Mouse (Mus musculus) forebrain, embryonic 16.5 days (tissue): ENCODE results near the gene Eif4g1. TPM values are rescaled to one million over a fixed set of nuclear protein-coding genes. Genes with fewer than 3 reads are reported as not detected.
A peak's percentile ranks its signal among the peaks of the same experiment; 100 is the strongest.

Source experiments
- ATAC-seq: fragments of 200-750 bp; cut with Nextera tagmentation; 2 replicates; pipeline ENCODE4 v1.8.0; 2017; ENCODE audit warnings: mild to moderate bottlenecking, moderate library complexity
- H3K27ac ChIP-seq: fragments of 300-500 bp; sonication (generic); 2 replicates; pipeline ENCODE4 v1.5.1; 2014; ENCODE audit warnings: low read length, control low read depth
- H3K27me3 ChIP-seq: fragments of 300-500 bp; sonication (generic); replicated peaks from 2 replicates; pipeline ENCODE4 v1.6.1; 2014; ENCODE audit warnings: low read length; ENCODE audit not compliant: control insufficient read depth, insufficient read depth
- H3K36me3 ChIP-seq: fragments of 300-500 bp; sonication (generic); 2 replicates; pipeline ENCODE4 v1.6.1; 2014; ENCODE audit not compliant: control insufficient read depth, insufficient read depth
- H3K4me1 ChIP-seq: fragments of 300-500 bp; sonication (generic); replicated peaks from 2 replicates; pipeline ENCODE4 v1.6.1; 2014; ENCODE audit warnings: low read length; ENCODE audit not compliant: control insufficient read depth, insufficient read depth
- H3K4me2 ChIP-seq: fragments of 300-500 bp; sonication (generic); 2 replicates; pipeline ENCODE4 v1.6.1; 2014; ENCODE audit warnings: mild to moderate bottlenecking, low read length, control low read depth
- H3K4me3 ChIP-seq: fragments of 300-500 bp; sonication (generic); replicated peaks from 2 replicates; pipeline ENCODE4 v1.5.1; 2014; ENCODE audit warnings: mild to moderate bottlenecking, low read length, control low read depth
- H3K9ac ChIP-seq: fragments of 300-500 bp; sonication (generic); replicated peaks from 2 replicates; pipeline ENCODE4 v1.6.1; 2014; ENCODE audit warnings: low read depth, low read length, control low read depth
- H3K9me3 ChIP-seq: fragments of 300-500 bp; sonication (generic); 2 replicates; pipeline ENCODE4 v1.6.1; 2016; ENCODE audit warnings: low read length; ENCODE audit not compliant: control insufficient read depth
- WGBS: fragments of 180-500 bp; shearing (Covaris S2); extraction: QIAGEN DNeasy Blood & Tissue Kit; methylation state at CpG from one replicate; pipeline ENCODE4 v1.1.7; 2014; 5-methylcytosine and 5-hydroxymethylcytosine counted together
- polyA plus RNA-seq: library from polyadenylated mRNA; unstranded; fragments of >200 nt; fragmentation: Nextera tagmentation; extraction: Ambion mirVana; gene quantifications from 2 replicates; pipeline ENCODE4 v1.2.1, GENCODE M21; 2015

The Eif4g1 gene
- polyA plus RNA-seq, 1 experiment from 2014 or later, result 142 TPM

- H3K4me1 ChIP-seq, result peaks cover 15% of the 10 kb centered on the region
- H3K36me3 ChIP-seq, result no peaks in the 10 kb centered on the region
- no peak for ATAC-seq
- H3K4me2 ChIP-seq, result no peak overlapping the region
- 44% methylated on average over 5 of the region's 5 CpGs for WGBS
- no peaks in the 10 kb centered on the region for H3K9me3 ChIP-seq
- H3K27me3 ChIP-seq, result peaks cover 15% of the 10 kb centered on the region
- no peak overlapping the region for H3K4me3 ChIP-seq
- no peak overlapping the region for H3K27ac ChIP-seq
- H3K9ac ChIP-seq, result no peak overlapping the region
These were observed 62.2 kb downstream of the Eif4g1 start for GRCm38 (mm10) chr16:20730293-20730711.

GRCm38 (mm10) chr16:20731688-20732087, 63.6 kb downstream of the Eif4g1 start:
- Histone ChIP-seq H3K36me3 (no peaks in the 10 kb centered on the region), H3K27me3 (peaks cover 17% of the 10 kb centered on the region), H3K4me3 (no peak overlapping the region), H3K9ac (no peak overlapping the region), H3K27ac (no peak overlapping the region), H3K4me1 (peaks cover 15% of the 10 kb centered on the region), H3K9me3 (no peaks in the 10 kb centered on the region), H3K4me2 (no peak overlapping the region)
- 48% methylated on average over 5 of the region's 5 CpGs for WGBS
- ATAC-seq, result no peak; the same call in 1 of the 2 replicates

- H3K36me3 ChIP-seq, result no peaks in the 10 kb centered on the region
- peak overlapping the region; percentile 70 for H3K9ac ChIP-seq
- no peak overlapping the region; the same call in 1 of the 2 replicates for H3K27ac ChIP-seq
- peak overlapping the region; percentile 78 for H3K4me2 ChIP-seq
- peaks cover 15% of the 10 kb centered on the region for H3K4me1 ChIP-seq
- peak overlapping the region; percentile 56 for H3K4me3 ChIP-seq
- H3K27me3 ChIP-seq, result peaks cover 17% of the 10 kb centered on the region
- WGBS, result under 1% methylated on average over 10 of the region's 30 CpGs
- H3K9me3 ChIP-seq, result no peaks in the 10 kb centered on the region
- ATAC-seq, result peak; percentile 45
These were observed 64.3 kb downstream of the Eif4g1 start for GRCm38 (mm10) chr16:20732251-20732924.

- 0% methylated on average over 60 of the region's 70 CpGs for WGBS
- Histone ChIP-seq H3K4me2 (peak within 1 kb of the TSS; percentile 78), H3K9me3 (no peaks in the 10 kb centered on the region), H3K36me3 (no peaks in the 10 kb centered on the region), H3K4me1 (peaks cover 15% of the 10 kb centered on the region), H3K27ac (no peak within 1 kb of the TSS; the same call in 1 of the 2 replicates), H3K9ac (peak within 1 kb of the TSS; percentile 70), H3K27me3 (peaks cover 17% of the 10 kb centered on the region), H3K4me3 (peak within 1 kb of the TSS; percentile 56)
- ATAC-seq, result peak; percentile 84
These were observed 65.0 kb downstream of the Eif4g1 start, which contains the start of gene Chrd for GRCm38 (mm10) chr16:20732925-20733730. TSS of gene Chrd (plus strand) at chr16:20733127.

GRCm38 (mm10) chr16:20733731-20734730, 65.9 kb downstream of the Eif4g1 start, which contains the start of gene Thpo:
TSS of gene Thpo (minus strand) at chr16:20734511.
- WGBS, result 3% methylated on average over 45 of the region's 45 CpGs
- Histone ChIP-seq H3K27ac (no peak within 1 kb of the TSS), H3K4me1 (peaks cover 15% of the 10 kb centered on the region)

GRCm38 (mm10) chr16:20735651-20736050, 67.5 kb downstream of the Eif4g1 start:
- no peak overlapping the region for H3K4me2 ChIP-seq
- H3K36me3 ChIP-seq, result no peaks in the 10 kb centered on the region
- peaks cover 17% of the 10 kb centered on the region for H3K27me3 ChIP-seq
- 77% methylated on average over 5 of the region's 5 CpGs for WGBS
- H3K9ac ChIP-seq, result no peak overlapping the region
- H3K27ac ChIP-seq, result no peak overlapping the region
- H3K4me1 ChIP-seq, result peaks cover 15% of the 10 kb centered on the region
- no peak overlapping the region for H3K4me3 ChIP-seq
- H3K9me3 ChIP-seq, result no peaks in the 10 kb centered on the region
- no peak for ATAC-seq

More at GRCm38 (mm10) chr16:20733731-20734730, 65.9 kb downstream of the Eif4g1 start, which contains the start of gene Thpo:
- Histone ChIP-seq H3K9me3 (no peaks in the 10 kb centered on the region), H3K36me3 (no peaks in the 10 kb centered on the region), H3K27me3 (peaks cover 17% of the 10 kb centered on the region), H3K9ac (peak within 1 kb of the TSS; percentile 70), H3K4me2 (peak within 1 kb of the TSS; percentile 78), H3K4me3 (peak within 1 kb of the TSS; percentile 56)
- no peak for ATAC-seq

GRCm38 (mm10) chr16:20736168-20736567, 68.1 kb downstream of the Eif4g1 start:
- no peaks in the 10 kb centered on the region for H3K9me3 ChIP-seq
- no peak for ATAC-seq
- H3K4me3 ChIP-seq, result no peak overlapping the region
- H3K9ac ChIP-seq, result no peak overlapping the region
- H3K27ac ChIP-seq, result no peak overlapping the region
- H3K4me2 ChIP-seq, result no peak overlapping the region
- H3K36me3 ChIP-seq, result no peaks in the 10 kb centered on the region
- H3K4me1 ChIP-seq, result peaks cover 15% of the 10 kb centered on the region
- 89% methylated on average over 7 of the region's 7 CpGs for WGBS
- peaks cover 17% of the 10 kb centered on the region for H3K27me3 ChIP-seq

GRCm38 (mm10) chr16:20736823-20737222, 68.7 kb downstream of the Eif4g1 start:
- peaks cover 17% of the 10 kb centered on the region for H3K27me3 ChIP-seq
- H3K4me1 ChIP-seq, result peaks cover 15% of the 10 kb centered on the region
- ATAC-seq, result no peak
- no peaks in the 10 kb centered on the region for H3K36me3 ChIP-seq
- 86% methylated on average over 5 of the region's 5 CpGs for WGBS
- no peak overlapping the region for H3K4me2 ChIP-seq
- H3K9ac ChIP-seq, result no peak overlapping the region
- no peak overlapping the region for H3K27ac ChIP-seq
- H3K4me3 ChIP-seq, result no peak overlapping the region
- no peaks in the 10 kb centered on the region for H3K9me3 ChIP-seq
